Mouse (Mus musculus): Measurements from ENCODE around the gene Nptx1. TPM values are rescaled to one million over a fixed set of nuclear protein-coding genes. Genes with fewer than 3 reads are reported as not detected.
A peak's percentile ranks its signal among the peaks of the same experiment; 100 is the strongest.

Gene Nptx1
- polyA plus RNA-seq, 1 experiment from 2014 or later = 1.2 TPM

DNA sequence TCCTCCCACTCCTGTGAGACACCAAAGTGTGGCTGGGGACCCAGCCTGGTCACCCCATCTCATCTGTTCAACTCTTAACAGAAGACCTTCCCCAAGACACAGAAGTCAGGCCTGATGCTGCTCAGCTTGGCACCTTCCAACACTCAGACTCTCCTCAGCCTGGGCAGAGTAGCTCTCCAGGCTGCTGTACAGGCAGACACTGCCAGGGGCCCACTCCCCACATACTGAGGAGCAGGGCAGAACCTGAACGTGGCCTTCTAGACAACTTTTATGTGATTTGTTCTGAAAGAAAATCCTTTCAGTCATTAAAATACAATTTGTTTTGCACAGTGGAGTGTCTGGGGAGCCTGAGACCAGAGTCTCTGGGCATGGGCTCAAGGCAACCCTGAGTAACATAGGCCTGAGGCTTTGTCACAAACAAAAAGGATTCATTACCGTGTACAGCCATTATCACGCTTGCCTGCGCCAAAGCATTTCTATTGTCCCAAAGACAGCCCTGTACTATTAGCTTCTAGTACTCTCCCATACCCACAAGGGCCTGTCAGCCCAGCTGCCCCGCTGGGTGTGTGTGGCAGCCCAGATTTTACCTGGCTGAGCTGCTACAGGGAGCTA is 38.3 kb downstream of the Nptx1 start:
- no peaks in the 10 kb centered on the region for H3K9me3 ChIP-seq (ENCODE audit: control insufficient read depth, low read length)
- no peak overlapping the region for H3K4me3 ChIP-seq (ENCODE audit: low read length)
- no peak overlapping the region for H3K9ac ChIP-seq (ENCODE audit: low read length)
- H3K36me3 ChIP-seq (ENCODE audit: control insufficient read depth, insufficient read depth, low read length) = peaks cover 24% of the 10 kb centered on the region
- no peak for ATAC-seq (ENCODE audit: low read depth)
- WGBS = 64% methylated on average over 5 of the region's 5 CpGs
- no peak overlapping the region for H3K4me2 ChIP-seq (ENCODE audit: low read depth, low read length)
- no peaks in the 10 kb centered on the region for H3K4me1 ChIP-seq (replicated peaks; ENCODE audit: control insufficient read depth, insufficient read depth, low read length)
- peaks cover 1% of the 10 kb centered on the region; the same call in 1 of the 2 replicates for H3K27me3 ChIP-seq (ENCODE audit: control insufficient read depth, insufficient read depth, low read depth, low read length)
- no peak overlapping the region for H3K27ac ChIP-seq (ENCODE audit: low read length)

DNA sequence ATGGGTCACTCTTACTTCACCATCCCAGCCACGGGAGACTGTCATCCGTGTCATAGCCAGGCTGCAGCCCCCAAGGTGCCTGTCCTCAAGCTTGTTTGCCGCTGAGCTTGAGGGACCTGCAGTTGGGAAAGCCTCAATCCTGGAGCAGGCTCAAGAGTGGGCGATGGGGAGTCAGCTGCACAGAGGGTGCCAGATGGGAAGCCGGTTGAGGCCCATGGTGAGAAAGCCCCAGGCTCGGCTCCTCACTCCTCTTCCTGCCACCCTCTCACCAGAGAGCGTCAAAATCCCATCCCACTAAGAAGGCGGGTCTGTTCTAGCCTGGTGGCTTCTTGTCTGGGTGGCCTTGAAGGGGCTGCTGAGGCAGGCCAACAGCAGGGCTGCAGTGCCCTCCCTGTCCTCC is 39.8 kb downstream of the Nptx1 start:
- H3K27ac ChIP-seq (ENCODE audit: low read length) = no peak overlapping the region
- no peak for ATAC-seq (ENCODE audit: low read depth)
- H3K9ac ChIP-seq (ENCODE audit: low read length) = no peak overlapping the region
- H3K4me2 ChIP-seq (ENCODE audit: low read depth, low read length) = no peak overlapping the region
- WGBS = 82% methylated on average over 8 of the region's 8 CpGs
- no peaks in the 10 kb centered on the region for H3K4me1 ChIP-seq (replicated peaks; ENCODE audit: control insufficient read depth, insufficient read depth, low read length)
- peaks cover 26% of the 10 kb centered on the region for H3K36me3 ChIP-seq (ENCODE audit: control insufficient read depth, insufficient read depth, low read length)
- H3K9me3 ChIP-seq (ENCODE audit: control insufficient read depth, low read length) = no peaks in the 10 kb centered on the region
- H3K4me3 ChIP-seq (ENCODE audit: low read length) = no peak overlapping the region
- H3K27me3 ChIP-seq (ENCODE audit: control insufficient read depth, insufficient read depth, low read depth, low read length) = no peaks in the 10 kb centered on the region

DNA sequence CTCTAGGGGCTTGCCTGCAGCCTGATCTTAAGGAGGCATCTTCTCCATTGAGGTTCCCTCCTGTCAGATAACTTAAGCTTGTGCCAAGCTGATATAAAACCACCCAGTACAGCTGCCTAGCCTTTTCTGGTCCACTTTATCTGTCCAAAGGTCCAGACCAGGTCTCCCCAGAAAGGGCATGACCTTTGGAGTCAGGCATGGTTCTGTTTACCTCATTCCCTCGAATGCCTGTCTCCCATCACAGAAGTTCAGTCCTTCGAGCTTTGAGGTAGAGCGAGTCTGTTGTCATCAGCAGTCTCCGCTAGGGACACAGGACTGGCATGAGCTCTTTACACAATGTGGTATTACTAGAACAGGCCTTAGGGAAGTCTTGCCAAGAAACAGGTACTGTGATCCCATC is 41.2 kb downstream of the Nptx1 start:
- no peak for ATAC-seq (ENCODE audit: low read depth)
- Histone ChIP-seq H3K4me1 (replicated peaks; ENCODE audit: control insufficient read depth, insufficient read depth, low read length) (no peaks in the 10 kb centered on the region), H3K27me3 (ENCODE audit: control insufficient read depth, insufficient read depth, low read depth, low read length) (no peaks in the 10 kb centered on the region), H3K27ac (ENCODE audit: low read length) (no peak overlapping the region), H3K9me3 (ENCODE audit: control insufficient read depth, low read length) (no peaks in the 10 kb centered on the region), H3K9ac (ENCODE audit: low read length) (no peak overlapping the region), H3K36me3 (ENCODE audit: control insufficient read depth, insufficient read depth, low read length) (peaks cover 31% of the 10 kb centered on the region), H3K4me3 (ENCODE audit: low read length) (no peak overlapping the region), H3K4me2 (ENCODE audit: low read depth, low read length) (no peak overlapping the region)
- WGBS = 78% methylated on average over 4 of the region's 4 CpGs

DNA sequence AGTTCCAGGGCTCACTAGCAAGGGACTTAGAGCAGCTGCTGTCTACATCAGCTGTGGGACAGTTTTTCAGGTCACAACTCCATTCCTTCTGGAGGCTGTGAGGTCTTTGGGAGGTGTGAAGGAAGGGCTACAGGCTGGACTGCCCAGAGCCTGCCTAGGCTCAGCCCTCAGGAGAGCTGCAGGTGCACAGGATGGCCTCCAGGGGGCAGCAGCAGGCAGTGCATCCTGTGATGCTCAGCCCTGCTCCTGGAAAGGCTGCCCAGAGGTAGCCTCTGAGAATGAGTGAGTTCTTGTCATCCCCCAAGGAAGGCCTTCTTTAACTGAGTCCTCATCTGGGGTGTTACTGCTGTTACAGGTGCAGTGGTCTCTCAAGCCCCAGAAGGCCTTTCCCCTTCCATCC is 43.9 kb downstream of the Nptx1 start:
- peaks cover 40% of the 10 kb centered on the region for H3K36me3 ChIP-seq (ENCODE audit: control insufficient read depth, insufficient read depth, low read length)
- H3K4me1 ChIP-seq (replicated peaks; ENCODE audit: control insufficient read depth, insufficient read depth, low read length) = no peaks in the 10 kb centered on the region
- no peak overlapping the region for H3K4me2 ChIP-seq (ENCODE audit: low read depth, low read length)
- no peak overlapping the region for H3K4me3 ChIP-seq (ENCODE audit: low read length)
- no peak overlapping the region for H3K27ac ChIP-seq (ENCODE audit: low read length)
- no peaks in the 10 kb centered on the region for H3K27me3 ChIP-seq (ENCODE audit: control insufficient read depth, insufficient read depth, low read depth, low read length)
- H3K9me3 ChIP-seq (ENCODE audit: control insufficient read depth, low read length) = no peaks in the 10 kb centered on the region
- peak; percentile 80 for ATAC-seq (ENCODE audit: low read depth)
- H3K9ac ChIP-seq (ENCODE audit: low read length) = no peak overlapping the region

DNA sequence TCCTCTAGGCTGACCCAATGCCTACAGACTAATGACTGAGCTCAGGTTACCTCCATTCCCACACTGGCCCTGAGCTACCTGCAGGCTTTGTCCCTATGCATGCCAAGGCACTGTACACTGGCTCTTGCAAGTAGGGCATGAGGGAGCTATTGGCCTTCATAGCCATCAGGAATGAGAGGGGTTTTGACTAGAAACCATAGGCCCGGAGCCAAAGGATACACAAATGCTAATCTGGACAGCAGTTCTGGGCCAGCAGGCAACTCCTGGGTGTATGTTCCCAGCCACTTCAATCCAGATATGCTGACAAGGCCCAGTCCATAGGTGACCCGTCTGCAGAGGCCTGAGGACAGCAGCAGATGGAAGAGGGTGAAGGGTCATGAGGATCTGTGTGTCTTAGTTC is 47.5 kb downstream of the Nptx1 start:
- Histone ChIP-seq H3K27ac (ENCODE audit: low read length) (no peak overlapping the region), H3K27me3 (ENCODE audit: control insufficient read depth, insufficient read depth, low read depth, low read length) (no peaks in the 10 kb centered on the region), H3K9me3 (ENCODE audit: control insufficient read depth, low read length) (no peaks in the 10 kb centered on the region), H3K36me3 (ENCODE audit: control insufficient read depth, insufficient read depth, low read length) (peaks cover 21% of the 10 kb centered on the region), H3K9ac (ENCODE audit: low read length) (no peak overlapping the region), H3K4me1 (replicated peaks; ENCODE audit: control insufficient read depth, insufficient read depth, low read length) (no peaks in the 10 kb centered on the region), H3K4me2 (ENCODE audit: low read depth, low read length) (no peak overlapping the region), H3K4me3 (ENCODE audit: low read length) (no peak overlapping the region)
- WGBS = 77% methylated on average over 2 of the region's 2 CpGs
- no peak for ATAC-seq (ENCODE audit: low read depth)

DNA sequence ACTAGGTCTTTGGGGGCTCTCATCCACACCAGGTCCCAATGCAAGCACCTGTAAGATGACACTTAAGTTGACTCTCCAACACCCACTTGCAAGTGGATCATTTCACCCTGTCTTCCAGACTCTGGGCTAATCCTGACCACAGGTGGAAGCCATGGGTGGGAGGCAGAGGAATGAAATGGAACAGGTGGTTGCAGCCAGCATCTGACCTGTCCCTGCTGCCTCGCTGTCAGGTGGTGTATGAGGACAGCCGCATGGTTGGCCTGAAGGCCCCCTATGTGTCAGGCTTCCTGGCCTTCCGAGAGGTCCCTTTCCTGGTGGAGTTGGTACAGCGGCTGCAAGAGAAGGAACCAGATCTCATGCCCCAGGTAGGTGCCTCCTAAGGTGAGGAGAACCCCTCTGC is 48.3 kb downstream of the Nptx1 start:
- no peaks in the 10 kb centered on the region for H3K4me1 ChIP-seq (replicated peaks; ENCODE audit: control insufficient read depth, insufficient read depth, low read length)
- no peak overlapping the region for H3K4me3 ChIP-seq (ENCODE audit: low read length)
- no peak overlapping the region for H3K27ac ChIP-seq (ENCODE audit: low read length)
- H3K9me3 ChIP-seq (ENCODE audit: control insufficient read depth, low read length) = no peaks in the 10 kb centered on the region
- H3K36me3 ChIP-seq (ENCODE audit: control insufficient read depth, insufficient read depth, low read length) = peaks cover 16% of the 10 kb centered on the region
- no peaks in the 10 kb centered on the region for H3K27me3 ChIP-seq (ENCODE audit: control insufficient read depth, insufficient read depth, low read depth, low read length)
- H3K4me2 ChIP-seq (ENCODE audit: low read depth, low read length) = no peak overlapping the region
- ATAC-seq (ENCODE audit: low read depth) = no peak
- 86% methylated on average over 4 of the region's 4 CpGs for WGBS
- H3K9ac ChIP-seq (ENCODE audit: low read length) = no peak overlapping the region

DNA sequence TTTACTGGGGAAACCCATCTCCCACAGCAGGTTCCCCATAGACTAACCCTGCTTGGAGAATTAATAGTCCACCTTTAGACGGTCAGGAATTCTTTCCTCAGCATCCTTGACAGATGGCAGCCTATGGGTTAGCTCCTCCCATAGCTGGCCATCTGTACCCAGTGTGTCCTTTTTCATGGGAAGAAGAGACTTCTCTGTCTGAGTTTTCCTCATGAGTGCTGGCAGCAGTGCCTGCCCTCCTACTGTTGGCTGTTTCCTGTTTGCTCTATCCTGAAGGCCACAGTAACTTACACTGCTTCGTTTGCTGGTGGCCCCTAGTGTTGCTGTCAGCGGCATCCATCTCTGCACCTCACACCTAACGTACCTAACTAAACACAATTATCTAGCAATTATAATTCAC is 50.1 kb downstream of the Nptx1 start:
- no peak overlapping the region for H3K4me2 ChIP-seq (ENCODE audit: low read depth, low read length)
- no peaks in the 10 kb centered on the region for H3K9me3 ChIP-seq (ENCODE audit: control insufficient read depth, low read length)
- peaks cover 14% of the 10 kb centered on the region for H3K36me3 ChIP-seq (ENCODE audit: control insufficient read depth, insufficient read depth, low read length)
- 73% methylated on average over 4 of the region's 4 CpGs for WGBS
- H3K27ac ChIP-seq (ENCODE audit: low read length) = no peak overlapping the region
- no peak for ATAC-seq (ENCODE audit: low read depth)
- no peak overlapping the region for H3K9ac ChIP-seq (ENCODE audit: low read length)
- no peak overlapping the region for H3K4me3 ChIP-seq (ENCODE audit: low read length)
- H3K4me1 ChIP-seq (replicated peaks; ENCODE audit: control insufficient read depth, insufficient read depth, low read length) = peaks cover under 1% of the 10 kb centered on the region
- H3K27me3 ChIP-seq (ENCODE audit: control insufficient read depth, insufficient read depth, low read depth, low read length) = no peaks in the 10 kb centered on the region

DNA sequence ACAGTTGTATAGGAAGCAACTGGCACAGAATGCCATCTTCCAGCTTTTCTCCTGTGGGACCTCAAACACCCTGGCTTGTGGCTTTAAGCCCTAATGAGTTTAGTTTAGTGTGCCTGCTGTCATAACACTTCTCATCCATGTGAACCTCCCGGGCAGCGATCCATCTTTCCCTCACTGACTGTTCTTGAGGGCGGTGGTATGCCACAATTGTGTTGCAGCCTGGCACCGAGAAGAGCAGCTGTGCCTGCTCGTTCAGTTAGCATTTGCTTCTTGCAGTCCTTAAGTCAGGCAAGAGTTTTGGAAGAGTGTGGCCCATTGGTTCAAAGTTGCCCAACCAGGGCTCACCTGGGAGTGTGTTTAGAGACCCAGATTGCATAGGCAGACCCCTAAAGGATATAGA is 51.4 kb downstream of the Nptx1 start:
- Histone ChIP-seq H3K4me1 (replicated peaks; ENCODE audit: control insufficient read depth, insufficient read depth, low read length) (peaks cover 6% of the 10 kb centered on the region), H3K4me3 (ENCODE audit: low read length) (no peak overlapping the region), H3K9ac (ENCODE audit: low read length) (no peak overlapping the region), H3K27me3 (ENCODE audit: control insufficient read depth, insufficient read depth, low read depth, low read length) (no peaks in the 10 kb centered on the region), H3K9me3 (ENCODE audit: control insufficient read depth, low read length) (no peaks in the 10 kb centered on the region), H3K27ac (ENCODE audit: low read length) (no peak overlapping the region), H3K4me2 (ENCODE audit: low read depth, low read length) (no peak overlapping the region), H3K36me3 (ENCODE audit: control insufficient read depth, insufficient read depth, low read length) (peaks cover 6% of the 10 kb centered on the region)
- WGBS = 92% methylated on average over 5 of the region's 5 CpGs
- no peak for ATAC-seq (ENCODE audit: low read depth)

DNA sequence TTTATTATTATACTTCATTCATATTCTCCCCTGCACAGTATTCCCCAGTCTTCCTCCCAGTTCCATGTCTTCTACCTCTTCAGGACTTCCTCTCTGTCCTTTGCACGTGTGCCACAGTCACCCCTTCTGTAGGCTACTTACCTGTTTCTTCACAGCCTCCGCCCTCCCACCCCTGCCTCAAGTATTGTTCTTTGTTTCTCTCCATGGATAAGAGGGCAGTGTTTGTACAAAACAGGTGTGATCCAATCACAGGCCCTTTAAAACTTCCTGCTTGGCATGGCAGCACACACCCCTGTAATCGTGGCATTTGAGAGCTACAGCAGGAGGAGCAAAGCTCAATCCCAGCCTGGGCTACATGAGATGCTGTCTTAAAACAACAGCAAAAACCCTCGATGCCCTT is 54.0 kb downstream of the Nptx1 start:
- no peaks in the 10 kb centered on the region for H3K27me3 ChIP-seq (ENCODE audit: control insufficient read depth, insufficient read depth, low read depth, low read length)
- no peaks in the 10 kb centered on the region for H3K9me3 ChIP-seq (ENCODE audit: control insufficient read depth, low read length)
- H3K36me3 ChIP-seq (ENCODE audit: control insufficient read depth, insufficient read depth, low read length) = no peaks in the 10 kb centered on the region
- no peak overlapping the region for H3K27ac ChIP-seq (ENCODE audit: low read length)
- H3K4me3 ChIP-seq (ENCODE audit: low read length) = no peak overlapping the region
- no peak for ATAC-seq (ENCODE audit: low read depth)
- H3K9ac ChIP-seq (ENCODE audit: low read length) = no peak overlapping the region
- 54% methylated on average over 4 of the region's 4 CpGs for WGBS
- peaks cover 6% of the 10 kb centered on the region for H3K4me1 ChIP-seq (replicated peaks; ENCODE audit: control insufficient read depth, insufficient read depth, low read length)
- no peak overlapping the region for H3K4me2 ChIP-seq (ENCODE audit: low read depth, low read length)

DNA sequence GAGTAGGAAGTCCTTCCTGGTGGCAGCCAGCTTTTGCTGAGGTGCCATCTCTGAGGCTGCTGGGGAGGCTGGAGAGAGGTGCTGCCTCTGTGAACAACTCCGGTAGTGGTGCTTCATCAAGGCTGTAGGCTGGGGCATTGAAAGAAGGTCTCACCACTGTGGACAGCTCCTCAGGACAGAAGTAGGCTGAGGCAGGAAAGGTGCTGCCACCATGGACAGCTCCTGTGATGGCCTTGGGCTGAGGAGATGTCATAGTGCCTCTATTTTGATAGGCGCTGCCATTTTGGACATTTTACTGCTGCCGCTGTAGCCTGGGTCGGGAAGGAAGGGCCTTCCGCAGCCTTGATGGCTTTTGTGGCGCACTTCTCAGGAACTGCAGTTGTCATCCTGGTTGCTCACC is 54.7 kb downstream of the Nptx1 start:
- Histone ChIP-seq H3K4me1 (replicated peaks; ENCODE audit: control insufficient read depth, insufficient read depth, low read length) (peaks cover 6% of the 10 kb centered on the region), H3K4me3 (ENCODE audit: low read length) (no peak overlapping the region), H3K9ac (ENCODE audit: low read length) (no peak overlapping the region), H3K27ac (ENCODE audit: low read length) (no peak overlapping the region), H3K36me3 (ENCODE audit: control insufficient read depth, insufficient read depth, low read length) (no peaks in the 10 kb centered on the region; the same call in 1 of the 2 replicates), H3K27me3 (ENCODE audit: control insufficient read depth, insufficient read depth, low read depth, low read length) (no peaks in the 10 kb centered on the region), H3K9me3 (ENCODE audit: control insufficient read depth, low read length) (no peaks in the 10 kb centered on the region), H3K4me2 (ENCODE audit: low read depth, low read length) (peak overlapping the region; percentile 80; the same call in 1 of the 2 replicates)
- WGBS = 94% methylated on average over 6 of the region's 6 CpGs
- ATAC-seq (ENCODE audit: low read depth) = no peak

All from lung, embryonic 16.5 days (tissue).